Mouse (Mus musculus) myocyte (in vitro differentiated cells): ENCODE data around the gene Igf2bp3.

Experiments
- CEBPB ChIP-seq: IDR thresholded peaks from 2 replicates; pipeline ENCODE4 v1.6.1; 2011; ENCODE audit warnings: mild to moderate bottlenecking, moderate library complexity; ENCODE audit not compliant: poor library complexity, insufficient read depth, severe bottlenecking
- E2F4 ChIP-seq: IDR thresholded peaks from one replicate; pipeline ENCODE4 v1.6.1; 2011; ENCODE audit warnings: mild to moderate bottlenecking, control low read depth, moderate library complexity; ENCODE audit not compliant: insufficient read depth
- MYOG ChIP-seq, 3 experiments: IDR thresholded peaks; one replicate each; pipeline ENCODE4 v1.6.1; 2011; ENCODE audit warnings: control low read depth in 2 of 3, low read depth in 2 of 3, mild to moderate bottlenecking in 2 of 3; ENCODE audit not compliant: insufficient read length in 2 of 3, control insufficient read depth in 1 of 3, insufficient read depth in 1 of 3
- POLR2A ChIP-seq: IDR thresholded peaks from one replicate; pipeline ENCODE4 v1.6.1; 2011; ENCODE audit warnings: low read depth, mild to moderate bottlenecking, control low read depth, moderate library complexity; ENCODE audit not compliant: insufficient read length
- POLR2AphosphoS2 ChIP-seq: IDR thresholded peaks from one replicate; pipeline ENCODE4 v1.6.1; 2011; ENCODE audit warnings: low read depth, control low read depth; ENCODE audit not compliant: insufficient read length
- SRF ChIP-seq: IDR thresholded peaks from one replicate; pipeline ENCODE4 v1.6.1; 2011; ENCODE audit warnings: low read depth; ENCODE audit not compliant: control insufficient read depth, insufficient read length
- TCF12 ChIP-seq: IDR thresholded peaks from one replicate; pipeline ENCODE4 v1.6.1; 2011; ENCODE audit warnings: mild to moderate bottlenecking, control low read depth; ENCODE audit not compliant: poor library complexity, insufficient read depth, severe bottlenecking
- USF1 ChIP-seq: IDR thresholded peaks from one replicate; pipeline ENCODE4 v1.6.1; 2011; ENCODE audit warnings: low read depth, mild to moderate bottlenecking, control low read depth, moderate library complexity

GRCm38 (mm10) chr6:49057053-49058021 is 157.4 kb downstream of the Igf2bp3 start:
- TF ChIP-seq E2F4 (no peak), POLR2AphosphoS2 (no peak), TCF12 (no peak), USF1 (no peak), POLR2A (no peak), SRF (no peak), MYOG (IDR thresholded peaks at IDR 0.05; ENCODE audit: control insufficient read depth in 1 of 3, insufficient read depth in 1 of 3, insufficient read length in 2 of 3, low read depth in 2 of 3) (no peak), CEBPB (no peak)
